Mouse (Mus musculus) spleen, adult 2 months (tissue): Measurements from ENCODE around the gene Gm10228. TPM values are rescaled to one million over a fixed set of nuclear protein-coding genes. Genes with fewer than 3 reads are reported as not detected.
"Not testable (repeated sequence)": the region's sequence is repeated elsewhere in the genome, so short reads cannot be mapped to it uniquely, and the experiment has no call there.

Source experiments
- DNase-seq, 2 experiments: peaks; one replicate each; pipeline versions ENCODE4 v3.0.0 to v3.0.0-alpha.2; 2012 to 2021; ENCODE audit warnings: low spot score in 2 of 2, low read depth in 1 of 2
- H3K27ac ChIP-seq: fragments of 200-500 bp; 2 replicates; pipeline ENCODE4 v1.5.1; 2012; ENCODE audit warnings: low read length, inconsistent platforms; ENCODE audit not compliant: insufficient read depth
- H3K27me3 ChIP-seq: fragments of 200-500 bp; 2 replicates; pipeline ENCODE4 v1.6.1; 2012; ENCODE audit warnings: mild to moderate bottlenecking, moderate library complexity, low read length, inconsistent platforms; ENCODE audit not compliant: control insufficient read depth, insufficient read depth
- H3K36me3 ChIP-seq: fragments of 200-500 bp; 2 replicates; pipeline ENCODE4 v1.6.1; 2012; ENCODE audit warnings: mild to moderate bottlenecking, low read length, inconsistent platforms; ENCODE audit not compliant: control insufficient read depth, insufficient read depth
- H3K4me1 ChIP-seq: fragments of 200-500 bp; 2 replicates; pipeline ENCODE4 v1.6.1; 2011; ENCODE audit warnings: inconsistent platforms; ENCODE audit not compliant: control insufficient read depth, insufficient read depth, insufficient read length
- H3K4me3 ChIP-seq: fragments of 200-500 bp; 2 replicates; pipeline ENCODE4 v1.5.1; 2011; ENCODE audit warnings: mild to moderate bottlenecking, inconsistent platforms; ENCODE audit not compliant: insufficient read depth, insufficient read length; ENCODE audit errors: extremely low read depth
- CTCF ChIP-seq: fragments of 200-500 bp; IDR thresholded peaks from 2 replicates; pipeline ENCODE4 v1.5.1; 2011; ENCODE audit warnings: mild to moderate bottlenecking, inconsistent platforms; ENCODE audit not compliant: insufficient read depth, insufficient read length, insufficient replicate concordance; ENCODE audit errors: extremely low read depth
- POLR2A ChIP-seq: fragments of 200-500 bp; IDR thresholded peaks from 2 replicates; pipeline ENCODE4 v1.6.1; 2011; ENCODE audit warnings: low read depth, low read length, inconsistent platforms
- WGBS: fragments of 180-500 bp; shearing (Covaris S2); methylation state at CpG from one replicate; pipeline ENCODE4 v1.1.7; 2018; 5-methylcytosine and 5-hydroxymethylcytosine counted together
- polyA plus RNA-seq: library from polyadenylated mRNA; depleted of rRNA; stranded (reverse); fragments of >200 nt; gene quantifications from 2 replicates; pipeline ENCODE4 v1.2.3, GENCODE M21; 2012; rRNA removed

Gene Gm10228
- not detected in 2 replicates for polyA plus RNA-seq

GRCm38 (mm10) chr16:89041372-89041771 is at the start of gene Gm10228:
Gene Gm10228, minus strand, starts transcription at chr16:89041472.
- H3K36me3 ChIP-seq, H3K27me3 ChIP-seq, H3K4me1 ChIP-seq, H3K27ac ChIP-seq, H3K4me3 ChIP-seq, DNase-seq: not testable (repeated sequence)
- 78% methylated on average over 2 of the region's 4 CpGs for WGBS

DNA sequence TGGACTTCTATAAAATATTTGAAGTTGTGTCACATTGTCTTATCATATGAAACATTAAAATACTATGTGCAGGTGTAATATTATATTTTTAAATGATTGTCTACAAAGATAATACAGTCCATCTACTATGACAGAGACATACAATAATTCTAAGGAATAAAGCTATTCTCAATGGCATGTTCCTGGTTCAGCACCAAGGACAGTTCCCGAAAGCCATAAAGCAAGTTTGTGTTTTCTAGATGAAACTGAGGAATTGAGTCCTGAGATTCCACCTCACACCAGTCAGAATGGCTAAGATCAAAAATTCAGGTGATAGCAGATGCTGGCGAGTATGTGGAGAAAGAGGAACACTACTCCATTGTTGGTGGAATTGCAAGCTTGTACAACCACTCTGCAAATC is 29.8 kb upstream of the Gm10228 start:
- H3K27ac ChIP-seq, DNase-seq, H3K36me3 ChIP-seq, H3K4me3 ChIP-seq, H3K27me3 ChIP-seq, H3K4me1 ChIP-seq: not testable (repeated sequence)
- WGBS: 69% methylated on average over 2 of the region's 2 CpGs

DNA sequence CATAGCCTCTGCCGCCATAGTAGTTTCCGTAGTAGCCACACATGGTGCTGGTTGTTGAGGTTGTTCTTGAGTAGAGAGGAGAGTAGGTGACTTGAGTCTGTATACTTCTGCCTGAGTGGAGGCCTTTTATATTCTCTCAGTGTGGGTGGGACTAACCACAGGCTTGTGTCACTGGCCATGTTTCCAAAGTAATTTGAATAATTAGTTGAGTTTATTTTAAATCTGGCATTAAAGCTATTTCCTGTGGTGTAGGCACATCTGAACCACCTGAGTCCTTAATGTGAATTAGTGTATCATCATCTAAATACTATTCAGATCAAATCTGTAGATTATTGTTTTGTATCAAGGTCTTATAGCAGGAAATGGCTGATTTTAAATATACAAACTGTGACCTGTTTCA is 22.6 kb upstream of the Gm10228 start, which contains the start of gene 1110025L11Rik:
Gene 1110025L11Rik (minus strand): TSS at position 101 of the 400 bp plus-strand sequence.
- not testable (repeated sequence) for H3K27ac ChIP-seq, H3K36me3 ChIP-seq, H3K27me3 ChIP-seq, H3K4me3 ChIP-seq, H3K4me1 ChIP-seq, DNase-seq
- no CpG with 5 or more reads among the region's 2 CpGs for WGBS

DNA sequence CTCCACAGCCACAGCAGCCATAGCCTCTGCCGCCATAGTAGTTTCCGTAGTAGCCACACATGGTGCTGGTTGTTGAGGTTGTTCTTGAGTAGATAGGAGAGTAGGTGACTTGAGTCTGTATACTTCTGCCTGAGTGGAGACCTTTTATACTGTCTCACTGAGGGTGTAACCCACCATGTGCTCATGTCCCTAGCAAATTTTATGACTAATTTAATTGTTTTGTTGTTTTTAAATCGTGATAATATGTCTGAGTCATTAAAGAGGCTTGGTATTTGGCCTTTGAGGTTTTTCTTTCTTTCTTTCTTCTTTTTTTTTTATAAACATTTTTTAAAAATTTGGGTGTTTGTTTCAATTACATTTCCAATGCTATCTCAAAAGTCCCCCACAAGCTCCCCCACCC is 6.5 kb upstream of the Gm10228 start, which contains the start of gene Krtap6-5:
Gene Krtap6-5 (minus strand): TSS at position 101 of the 400 bp plus-strand sequence.
- no peaks in the 10 kb centered on the region for H3K27me3 ChIP-seq
- no peaks in the 10 kb centered on the region for H3K4me1 ChIP-seq
- 70% methylated on average over 3 of the region's 3 CpGs for WGBS
- H3K4me3 ChIP-seq: no peak within 1 kb of the TSS
- no peak for TF ChIP-seq POLR2A
- no peak for TF ChIP-seq CTCF
- no peak for DNase-seq
- no peaks in the 10 kb centered on the region for H3K36me3 ChIP-seq
- H3K27ac ChIP-seq: no peak within 1 kb of the TSS

GRCm38 (mm10) chr16:89031399-89031798 is 9.9 kb downstream of the Gm10228 start, which contains the start of gene Krtap6-1:
Gene Krtap6-1, plus strand, starts transcription at chr16:89031699.
- not testable (repeated sequence) for H3K4me1 ChIP-seq, H3K27me3 ChIP-seq, H3K4me3 ChIP-seq, H3K27ac ChIP-seq, DNase-seq, H3K36me3 ChIP-seq
- WGBS: 88% methylated on average over 3 of the region's 3 CpGs

- not testable (repeated sequence) for H3K27ac ChIP-seq, DNase-seq, H3K4me3 ChIP-seq, H3K36me3 ChIP-seq, H3K4me1 ChIP-seq, H3K27me3 ChIP-seq
- 87% methylated on average over 3 of the region's 3 CpGs for WGBS
Observed at GRCm38 (mm10) chr16:89014984-89015383, 26.3 kb downstream of the Gm10228 start, which contains the start of gene Gm10229. Gene Gm10229, plus strand, starts transcription at chr16:89015284.

- no peak for TF ChIP-seq POLR2A
- no peak for TF ChIP-seq CTCF
- WGBS: 97% methylated on average over 3 of the region's 3 CpGs
Observed at GRCm38 (mm10) chr16:89013973-89014372, 27.3 kb downstream of the Gm10228 start.

GRCm38 (mm10) chr16:89010659-89011058 is 30.6 kb downstream of the Gm10228 start, which contains the start of gene Krtap22-2:
Gene Krtap22-2, minus strand, starts transcription at chr16:89010759.
- DNase-seq: no peak
- TF ChIP-seq POLR2A (no peak), CTCF (no peak)
- no peak within 1 kb of the TSS for H3K27ac ChIP-seq
- H3K4me3 ChIP-seq: no peak within 1 kb of the TSS
- H3K27me3 ChIP-seq: no peaks in the 10 kb centered on the region
- 79% methylated on average over 5 of the region's 5 CpGs for WGBS
- no peaks in the 10 kb centered on the region for H3K4me1 ChIP-seq
- H3K36me3 ChIP-seq: no peaks in the 10 kb centered on the region

More at GRCm38 (mm10) chr16:89013973-89014372, 27.3 kb downstream of the Gm10228 start:
- DNase-seq: no peak
- Histone ChIP-seq H3K4me1 (no peaks in the 10 kb centered on the region), H3K4me3 (no peak overlapping the region), H3K36me3 (no peaks in the 10 kb centered on the region), H3K27me3 (no peaks in the 10 kb centered on the region), H3K27ac (no peak overlapping the region)

Other genes starting within 250 kb of the Gm10228 start
- gene Gm20741, start 229.3 kb downstream of the Gm10228 start, polyA plus RNA-seq: not detected in 2 replicates
- not detected in 2 replicates for gene Krtap15, start 221.3 kb downstream of the Gm10228 start, polyA plus RNA-seq
- gene Krtap14, start 215.3 kb downstream of the Gm10228 start, polyA plus RNA-seq: not detected in 2 replicates
- gene Krtap19-1, start 172.1 kb downstream of the Gm10228 start, polyA plus RNA-seq: not detected in 2 replicates
- not detected in 2 replicates for gene Krtap19-2, start 167.2 kb downstream of the Gm10228 start, polyA plus RNA-seq
- gene Krtap19-3, start 163.4 kb downstream of the Gm10228 start, polyA plus RNA-seq: not detected in 2 replicates
- gene Krtap19-4, start 156.4 kb downstream of the Gm10228 start, polyA plus RNA-seq: not detected in 2 replicates
- gene Krtap19-5, start 145.0 kb downstream of the Gm10228 start, polyA plus RNA-seq: not detected in 2 replicates
- not detected in 2 replicates for gene Krtap19-9b, start 109.2 kb downstream of the Gm10228 start, polyA plus RNA-seq
- not detected in 2 replicates for gene Krtap16-3, start 78.6 kb downstream of the Gm10228 start, polyA plus RNA-seq
- gene Krtap22-2, start 30.7 kb downstream of the Gm10228 start, polyA plus RNA-seq: not detected in 2 replicates
- not detected in 2 replicates for gene Gm10229, start 26.2 kb downstream of the Gm10228 start, polyA plus RNA-seq
- gene Krtap6-1, start 9.8 kb downstream of the Gm10228 start, polyA plus RNA-seq: not detected in 2 replicates
- not detected in 2 replicates for gene Krtap6-5, start 6.4 kb upstream of the Gm10228 start, polyA plus RNA-seq
- not detected in 2 replicates for gene 1110025L11Rik, start 22.5 kb upstream of the Gm10228 start, polyA plus RNA-seq
- not detected in 2 replicates for gene Krtap6-3, start 42.5 kb upstream of the Gm10228 start, polyA plus RNA-seq
- gene Gm6358, start 99.4 kb upstream of the Gm10228 start, polyA plus RNA-seq: not detected in 2 replicates
- gene Gm10061, start 109.6 kb upstream of the Gm10228 start, polyA plus RNA-seq: not detected in 2 replicates
- not detected in 2 replicates for gene Gm9789, start 116.5 kb upstream of the Gm10228 start, polyA plus RNA-seq
- gene Gm7735, start 128.0 kb upstream of the Gm10228 start, polyA plus RNA-seq: not detected in 2 replicates
- not detected in 2 replicates for gene 1110057P08Rik, start 133.3 kb upstream of the Gm10228 start, polyA plus RNA-seq
- gene Krtap20-2, start 164.4 kb upstream of the Gm10228 start, polyA plus RNA-seq: not detected in 2 replicates